Mouse (Mus musculus) liver, embryonic 14.5 days (tissue): ENCODE data around the gene Araf.

Experiments used
- CTCF ChIP-seq: IDR thresholded peaks from 2 replicates; pipeline ENCODE4 v1.5.1; 2016; ENCODE audit warnings: antibody characterized with exemption, low read depth, control low read depth
- EP300 ChIP-seq: IDR thresholded peaks from 2 replicates; pipeline ENCODE4 v1.6.1; 2016; ENCODE audit warnings: antibody characterized with exemption, low read depth

DNA sequence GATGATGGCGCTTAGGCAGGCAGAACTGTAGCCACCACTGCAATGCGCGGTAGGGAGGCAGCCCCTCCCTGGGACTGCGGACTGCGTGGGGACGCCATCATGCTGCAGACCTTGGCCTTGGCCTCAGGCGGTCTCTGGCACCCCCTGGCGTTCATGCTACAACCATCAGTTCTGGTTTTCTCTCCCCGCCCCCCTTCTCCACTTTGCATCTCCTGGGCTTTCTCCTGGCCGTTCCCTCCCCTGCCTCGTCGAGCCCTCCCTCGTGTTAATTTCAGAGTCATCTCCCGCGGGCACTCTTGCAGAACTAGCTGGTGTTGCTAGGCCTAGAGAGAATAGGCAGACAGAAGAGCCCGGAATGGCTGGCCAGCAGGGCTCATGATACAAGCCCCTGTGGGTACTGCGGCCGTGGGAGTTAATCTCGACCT lies 21.6 kb downstream of the Araf start:
- TF ChIP-seq CTCF (peak; percentile 93), EP300 (no peak)
